Mouse (Mus musculus): ENCODE results near the gene Rfng.

- TF ChIP-seq POLR2A (IDR thresholded peaks at IDR 0.05; ENCODE audit: low read depth, low read length) = no peak
- no peak for TF ChIP-seq CTCF (conservative IDR thresholded peaks at IDR 0.05; ENCODE audit: insufficient read depth, insufficient read length, low read depth, low read length)
Measured at GRCm38 (mm10) chr11:120830686-120831085, 46.7 kb upstream of the Rfng start.
